Mouse (Mus musculus) limb, embryonic 12.5 days (tissue): ENCODE measurements around the gene Txndc5. TPM values are rescaled to one million over a fixed set of nuclear protein-coding genes. Genes with fewer than 3 reads are reported as not detected.

Experiments used
- ATAC-seq: fragments of 200-750 bp; cut with Nextera tagmentation; 2 replicates; pipeline ENCODE4 v1.8.0; 2017; ENCODE audit warnings: low read depth, moderate TSS enrichment; ENCODE audit not compliant: insufficient number of reproducible peaks, insufficient read depth, low FRiP score, low TSS enrichment
- H3K27ac ChIP-seq: fragments of 300-500 bp; sonication (generic); 2 replicates; pipeline ENCODE4 v1.5.1; 2016; ENCODE audit warnings: mild to moderate bottlenecking, moderate library complexity
- H3K27me3 ChIP-seq: fragments of 300-500 bp; sonication (generic); 2 replicates; pipeline ENCODE4 v1.6.1; 2016; ENCODE audit warnings: mild to moderate bottlenecking, moderate library complexity
- H3K36me3 ChIP-seq: fragments of 300-500 bp; sonication (generic); 2 replicates; pipeline ENCODE4 v1.6.1; 2016; ENCODE audit warnings: mild to moderate bottlenecking, moderate library complexity
- H3K4me1 ChIP-seq: fragments of 300-500 bp; sonication (generic); replicated peaks from 2 replicates; pipeline ENCODE4 v1.6.1; 2016
- H3K4me2 ChIP-seq: fragments of 300-500 bp; sonication (generic); 2 replicates; pipeline ENCODE4 v1.6.1; 2016; ENCODE audit warnings: mild to moderate bottlenecking, moderate library complexity
- H3K4me3 ChIP-seq: fragments of 300-500 bp; sonication (generic); replicated peaks from 2 replicates; pipeline ENCODE4 v1.5.1; 2016; ENCODE audit warnings: mild to moderate bottlenecking
- H3K9ac ChIP-seq: fragments of 300-500 bp; sonication (generic); replicated peaks from 2 replicates; pipeline ENCODE4 v1.6.1; 2016; ENCODE audit warnings: mild to moderate bottlenecking, moderate library complexity
- H3K9me3 ChIP-seq: fragments of 300-500 bp; sonication (generic); 2 replicates; pipeline ENCODE4 v1.6.1; 2016; ENCODE audit warnings: mild to moderate bottlenecking, moderate library complexity
- WGBS: fragments of 180-500 bp; shearing (Covaris S2); methylation state at CpG from one replicate; pipeline ENCODE4 v1.1.7; 2016; 5-methylcytosine and 5-hydroxymethylcytosine counted together
- polyA plus RNA-seq: library from polyadenylated mRNA; unstranded; fragments of >200 nt; fragmentation: Nextera tagmentation; extraction: Ambion mirVana; gene quantifications from 2 replicates; pipeline ENCODE4 v1.2.1, GENCODE M21; 2016

Txndc5 gene
- polyA plus RNA-seq, 1 experiment from 2014 or later: 180 TPM

- no peaks in the 10 kb centered on the region for H3K9me3 ChIP-seq
- H3K4me2 ChIP-seq: no peak overlapping the region
- no peak overlapping the region for H3K27ac ChIP-seq
- ATAC-seq: no peak
- WGBS: 86% methylated on average over 8 of the region's 8 CpGs
- H3K4me3 ChIP-seq: no peak overlapping the region
- H3K9ac ChIP-seq: no peak overlapping the region
- no peaks in the 10 kb centered on the region for H3K36me3 ChIP-seq
- H3K4me1 ChIP-seq: no peaks in the 10 kb centered on the region
- H3K27me3 ChIP-seq: no peaks in the 10 kb centered on the region
Measured at GRCm38 (mm10) chr13:38543455-38544125, 15.0 kb upstream of the Txndc5 start.

GRCm38 (mm10) chr13:38539192-38539900 is 10.7 kb upstream of the Txndc5 start:
- Histone ChIP-seq H3K4me2 (no peak overlapping the region), H3K27ac (no peak overlapping the region), H3K9me3 (no peaks in the 10 kb centered on the region), H3K36me3 (no peaks in the 10 kb centered on the region), H3K27me3 (no peaks in the 10 kb centered on the region), H3K4me1 (no peaks in the 10 kb centered on the region), H3K4me3 (no peak overlapping the region), H3K9ac (no peak overlapping the region)
- no peak for ATAC-seq
- 85% methylated on average over 7 of the region's 7 CpGs for WGBS

- Histone ChIP-seq H3K27ac (no peak overlapping the region), H3K36me3 (no peaks in the 10 kb centered on the region), H3K9me3 (no peaks in the 10 kb centered on the region), H3K27me3 (no peaks in the 10 kb centered on the region), H3K4me3 (no peak overlapping the region), H3K4me1 (no peaks in the 10 kb centered on the region), H3K4me2 (no peak overlapping the region), H3K9ac (no peak overlapping the region)
- no peak for ATAC-seq
Measured at GRCm38 (mm10) chr13:38537521-38537920, 8.9 kb upstream of the Txndc5 start.

- ATAC-seq: no peak
Measured at GRCm38 (mm10) chr13:38534731-38535130, 6.1 kb upstream of the Txndc5 start.

GRCm38 (mm10) chr13:38534016-38534415 is 5.4 kb upstream of the Txndc5 start:
- no peaks in the 10 kb centered on the region for H3K9me3 ChIP-seq
- H3K4me1 ChIP-seq: no peaks in the 10 kb centered on the region
- H3K4me3 ChIP-seq: no peak overlapping the region
- H3K36me3 ChIP-seq: no peaks in the 10 kb centered on the region
- H3K27ac ChIP-seq: no peak overlapping the region
- no peak overlapping the region for H3K9ac ChIP-seq
- H3K4me2 ChIP-seq: no peak overlapping the region
- no peak for ATAC-seq
- 43% methylated on average over 6 of the region's 6 CpGs for WGBS
- H3K27me3 ChIP-seq: no peaks in the 10 kb centered on the region

More at GRCm38 (mm10) chr13:38534731-38535130, 6.1 kb upstream of the Txndc5 start:
- 86% methylated on average over 6 of the region's 6 CpGs for WGBS
- no peaks in the 10 kb centered on the region for H3K27me3 ChIP-seq
- no peak overlapping the region for H3K4me3 ChIP-seq
- H3K27ac ChIP-seq: no peak overlapping the region
- H3K9me3 ChIP-seq: no peaks in the 10 kb centered on the region
- H3K4me2 ChIP-seq: no peak overlapping the region
- no peak overlapping the region for H3K9ac ChIP-seq
- no peaks in the 10 kb centered on the region for H3K36me3 ChIP-seq
- H3K4me1 ChIP-seq: no peaks in the 10 kb centered on the region

GRCm38 (mm10) chr13:38533461-38533860 is 4.8 kb upstream of the Txndc5 start:
- Histone ChIP-seq H3K27ac (no peak overlapping the region), H3K36me3 (no peaks in the 10 kb centered on the region), H3K9me3 (no peaks in the 10 kb centered on the region), H3K9ac (no peak overlapping the region), H3K4me2 (no peak overlapping the region), H3K27me3 (no peaks in the 10 kb centered on the region), H3K4me3 (no peak overlapping the region), H3K4me1 (peaks cover 4% of the 10 kb centered on the region)
- 84% methylated on average over 10 of the region's 10 CpGs for WGBS
- no peak for ATAC-seq

- 86% methylated on average over 4 of the region's 4 CpGs for WGBS
- H3K36me3 ChIP-seq: no peaks in the 10 kb centered on the region
- H3K27ac ChIP-seq: no peak overlapping the region
- ATAC-seq: no peak
- peaks cover 12% of the 10 kb centered on the region for H3K4me1 ChIP-seq
- no peak overlapping the region for H3K4me3 ChIP-seq
- H3K27me3 ChIP-seq: no peaks in the 10 kb centered on the region
- H3K9ac ChIP-seq: no peak overlapping the region
- H3K9me3 ChIP-seq: no peaks in the 10 kb centered on the region
- no peak overlapping the region for H3K4me2 ChIP-seq
Measured at GRCm38 (mm10) chr13:38531498-38531897, 2.9 kb upstream of the Txndc5 start.

- Histone ChIP-seq H3K27me3 (no peaks in the 10 kb centered on the region), H3K36me3 (no peaks in the 10 kb centered on the region), H3K9me3 (no peaks in the 10 kb centered on the region), H3K4me1 (peaks cover 27% of the 10 kb centered on the region), H3K27ac (no peak overlapping the region), H3K4me3 (no peak overlapping the region), H3K9ac (no peak overlapping the region), H3K4me2 (no peak overlapping the region)
- WGBS: 86% methylated on average over 6 of the region's 6 CpGs
- no peak for ATAC-seq
Measured at GRCm38 (mm10) chr13:38529576-38529975, 952 bp upstream of the Txndc5 start.

- H3K9ac ChIP-seq: peak overlapping the region; percentile 84
- H3K9me3 ChIP-seq: no peaks in the 10 kb centered on the region
- WGBS: under 1% methylated on average over 87 of the region's 87 CpGs
- peaks cover 27% of the 10 kb centered on the region for H3K4me1 ChIP-seq
- H3K27me3 ChIP-seq: no peaks in the 10 kb centered on the region
- peak overlapping the region; percentile 91 for H3K4me3 ChIP-seq
- H3K27ac ChIP-seq: peak overlapping the region; percentile 95
- ATAC-seq: peak; percentile 85
- peaks cover 4% of the 10 kb centered on the region for H3K36me3 ChIP-seq
- peak overlapping the region; percentile 76 for H3K4me2 ChIP-seq
Measured at GRCm38 (mm10) chr13:38527797-38528650, 600 bp downstream of the Txndc5 start.

- Histone ChIP-seq H3K4me2 (peak overlapping the region; percentile 76), H3K4me3 (peak overlapping the region; percentile 91), H3K9me3 (no peaks in the 10 kb centered on the region), H3K36me3 (peaks cover 12% of the 10 kb centered on the region), H3K27ac (peak overlapping the region; percentile 95), H3K4me1 (peaks cover 27% of the 10 kb centered on the region), H3K27me3 (no peaks in the 10 kb centered on the region), H3K9ac (peak overlapping the region; percentile 84)
- WGBS: 11% methylated on average over 15 of the region's 15 CpGs
- ATAC-seq: no peak
Measured at GRCm38 (mm10) chr13:38527041-38527796, 1.4 kb downstream of the Txndc5 start.
